Mouse (Mus musculus): ENCODE measurements around the gene Gatad2a. TPM values are rescaled to one million over a fixed set of nuclear protein-coding genes. Genes with fewer than 3 reads are reported as not detected.
A peak's percentile ranks its signal among the peaks of the same experiment; 100 is the strongest.

Gene Gatad2a
- polyA plus RNA-seq, 1 experiment from 2014 or later = 56.0 TPM

GRCm38 (mm10) chr8:69933811-69934210 is 62.4 kb downstream of the Gatad2a start:
- no peaks in the 10 kb centered on the region for H3K27me3 ChIP-seq (replicated peaks)
- H3K9me3 ChIP-seq = no peaks in the 10 kb centered on the region
- no peak for ATAC-seq (ENCODE audit: insufficient read depth, low FRiP score, low read depth)
- peaks cover 7% of the 10 kb centered on the region; the same call in 1 of the 2 replicates for H3K36me3 ChIP-seq
- WGBS = 69% methylated on average over 2 of the region's 2 CpGs
- H3K9ac ChIP-seq = no peak overlapping the region
- peaks cover 21% of the 10 kb centered on the region for H3K4me1 ChIP-seq
- no peak overlapping the region for H3K4me2 ChIP-seq
- no peak overlapping the region for H3K27ac ChIP-seq
- H3K4me3 ChIP-seq (replicated peaks) = no peak overlapping the region

DNA sequence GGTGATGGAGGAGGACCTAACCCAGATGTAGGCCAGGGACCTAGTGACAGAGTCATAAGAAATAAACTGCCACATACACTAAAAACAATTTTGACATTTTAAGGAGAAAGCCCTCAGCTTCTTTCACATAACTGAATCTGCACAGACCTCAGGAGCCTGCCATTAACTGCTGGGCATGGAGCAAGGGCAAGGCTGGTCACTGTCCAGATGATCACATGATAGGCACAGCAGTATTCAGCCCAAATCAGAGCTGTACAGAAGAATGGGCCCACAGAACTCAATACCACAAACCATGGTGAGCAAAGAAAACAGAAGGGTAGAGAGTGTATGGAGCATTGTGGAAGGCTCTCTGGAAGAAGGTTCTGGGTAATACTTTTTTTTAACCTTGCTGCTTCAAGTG is 69.3 kb downstream of the Gatad2a start:
- H3K9ac ChIP-seq = no peak overlapping the region
- ATAC-seq (ENCODE audit: insufficient read depth, low FRiP score, low read depth) = no peak

DNA sequence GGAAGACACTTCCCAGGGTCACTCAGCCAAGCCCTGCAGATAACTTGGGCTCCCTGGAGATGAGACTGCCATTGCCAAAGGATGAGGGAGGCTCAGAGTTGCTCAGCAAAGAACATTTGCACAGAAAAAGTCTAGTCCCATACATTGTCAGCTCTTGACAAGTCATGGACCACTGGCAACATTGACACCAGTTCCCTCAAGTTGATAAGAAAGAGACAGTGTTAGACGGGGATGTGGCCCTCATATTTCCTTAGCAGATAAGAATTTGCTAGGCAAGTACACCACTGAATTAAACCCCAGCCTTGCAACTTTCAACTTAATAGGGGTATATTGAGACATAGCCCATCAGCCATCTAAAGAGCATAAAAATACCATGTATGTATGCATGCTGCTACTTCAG is 72.2 kb downstream of the Gatad2a start:
- Histone ChIP-seq H3K4me2 (no peak overlapping the region), H3K27me3 (replicated peaks) (no peaks in the 10 kb centered on the region), H3K9me3 (no peaks in the 10 kb centered on the region), H3K9ac (no peak overlapping the region), H3K36me3 (0 out of 2 replicates have a peak, but pooled peaks cover 2% of the 10 kb centered on the region), H3K27ac (no peak overlapping the region), H3K4me3 (replicated peaks) (no peak overlapping the region), H3K4me1 (no peaks in the 10 kb centered on the region; the same call in 1 of the 2 replicates)
- WGBS = 57% methylated on average over 1 of the region's 1 CpGs
- no peak for ATAC-seq (ENCODE audit: insufficient read depth, low FRiP score, low read depth)

More for the DNA sequence above, 69.3 kb downstream of the Gatad2a start:
- Histone ChIP-seq H3K27me3 (replicated peaks) (no peaks in the 10 kb centered on the region), H3K36me3 (0 out of 2 replicates have a peak, but pooled peaks cover 2% of the 10 kb centered on the region), H3K4me3 (replicated peaks) (no peak overlapping the region), H3K4me2 (no peak overlapping the region), H3K4me1 (no peaks in the 10 kb centered on the region), H3K27ac (no peak overlapping the region), H3K9me3 (no peaks in the 10 kb centered on the region)

DNA sequence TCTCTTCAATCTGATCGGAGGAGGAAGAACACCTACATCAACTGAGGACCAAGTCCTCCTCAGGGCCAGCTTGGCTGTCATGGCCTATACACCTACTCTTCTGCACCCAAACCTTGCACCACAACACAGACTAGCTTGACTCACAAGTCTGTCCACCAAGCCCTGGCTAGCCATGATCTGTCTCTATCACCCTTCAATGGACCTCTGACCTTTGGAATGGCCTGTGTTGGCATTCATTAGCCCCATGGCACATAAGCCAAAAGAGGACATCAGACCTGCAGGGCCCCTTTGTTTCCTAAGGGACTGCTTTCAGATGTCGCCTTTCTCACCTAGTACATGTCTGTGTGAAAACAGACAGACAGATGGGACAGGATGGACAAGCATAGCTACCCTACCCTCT is 75.0 kb downstream of the Gatad2a start:
- Histone ChIP-seq H3K9me3 (no peaks in the 10 kb centered on the region), H3K4me2 (no peak overlapping the region), H3K36me3 (peaks cover 19% of the 10 kb centered on the region), H3K27me3 (replicated peaks) (no peaks in the 10 kb centered on the region), H3K9ac (no peak overlapping the region), H3K27ac (no peak overlapping the region), H3K4me3 (replicated peaks) (no peak overlapping the region), H3K4me1 (no peaks in the 10 kb centered on the region; the same call in 1 of the 2 replicates)
- ATAC-seq (ENCODE audit: insufficient read depth, low FRiP score, low read depth) = no peak
- WGBS = 85% methylated on average over 2 of the region's 2 CpGs

GRCm38 (mm10) chr8:69919876-69920662 is 76.1 kb downstream of the Gatad2a start:
- no peaks in the 10 kb centered on the region for H3K9me3 ChIP-seq
- peaks cover 21% of the 10 kb centered on the region for H3K36me3 ChIP-seq
- H3K4me2 ChIP-seq = no peak overlapping the region
- no peak overlapping the region for H3K27ac ChIP-seq
- no peak overlapping the region for H3K9ac ChIP-seq
- peak; percentile 27; the same call in 1 of the 2 replicates for ATAC-seq (ENCODE audit: insufficient read depth, low FRiP score, low read depth)
- no peaks in the 10 kb centered on the region for H3K27me3 ChIP-seq (replicated peaks)
- H3K4me1 ChIP-seq = no peaks in the 10 kb centered on the region; the same call in 1 of the 2 replicates
- no peak overlapping the region for H3K4me3 ChIP-seq (replicated peaks)
- 35% methylated on average over 11 of the region's 11 CpGs for WGBS

- Histone ChIP-seq H3K4me2 (no peak overlapping the region), H3K36me3 (peaks cover 28% of the 10 kb centered on the region), H3K27me3 (replicated peaks) (no peaks in the 10 kb centered on the region), H3K4me1 (no peaks in the 10 kb centered on the region; the same call in 1 of the 2 replicates), H3K9ac (no peak overlapping the region), H3K9me3 (no peaks in the 10 kb centered on the region), H3K4me3 (replicated peaks) (no peak overlapping the region), H3K27ac (no peak overlapping the region; the same call in 1 of the 2 replicates)
- ATAC-seq (ENCODE audit: insufficient read depth, low FRiP score, low read depth) = peak; percentile 61
- 52% methylated on average over 1 of the region's 1 CpGs for WGBS
Observed at GRCm38 (mm10) chr8:69919010-69919409, 77.2 kb downstream of the Gatad2a start.

GRCm38 (mm10) chr8:69918506-69918905 is 77.7 kb downstream of the Gatad2a start:
- Histone ChIP-seq H3K4me1 (no peaks in the 10 kb centered on the region; the same call in 1 of the 2 replicates), H3K27me3 (replicated peaks) (no peaks in the 10 kb centered on the region), H3K27ac (no peak overlapping the region), H3K9me3 (no peaks in the 10 kb centered on the region), H3K36me3 (peaks cover 33% of the 10 kb centered on the region), H3K4me2 (no peak overlapping the region), H3K4me3 (replicated peaks) (no peak overlapping the region), H3K9ac (no peak overlapping the region)
- ATAC-seq (ENCODE audit: insufficient read depth, low FRiP score, low read depth) = no peak

DNA sequence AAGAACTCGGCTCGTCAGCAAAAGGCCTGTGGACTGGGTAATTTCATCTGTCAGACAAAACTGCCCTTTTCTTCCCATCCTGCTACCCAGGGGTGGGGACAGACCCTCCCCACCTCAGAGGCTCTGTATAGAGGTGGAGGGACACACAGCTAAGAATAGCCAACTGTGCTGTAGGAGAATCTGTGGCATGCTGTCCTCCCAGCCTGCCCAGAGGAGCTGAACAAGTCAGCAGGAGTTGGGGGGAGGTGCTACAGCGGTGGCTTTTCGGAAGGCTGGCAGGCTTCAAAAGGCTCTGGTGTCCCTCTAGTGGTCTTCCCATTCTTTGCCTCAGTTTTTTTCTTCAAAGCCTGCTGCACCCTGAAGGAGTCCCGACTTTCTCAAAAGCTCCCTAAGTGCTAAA is 80.4 kb downstream of the Gatad2a start:
- Histone ChIP-seq H3K9ac (no peak overlapping the region), H3K27me3 (replicated peaks) (no peaks in the 10 kb centered on the region), H3K4me1 (no peaks in the 10 kb centered on the region; the same call in 1 of the 2 replicates), H3K36me3 (peaks cover 60% of the 10 kb centered on the region), H3K27ac (no peak overlapping the region), H3K4me2 (no peak overlapping the region), H3K9me3 (no peaks in the 10 kb centered on the region), H3K4me3 (replicated peaks) (no peak overlapping the region)
- WGBS = 46% methylated on average over 5 of the region's 5 CpGs
- no peak for ATAC-seq (ENCODE audit: insufficient read depth, low FRiP score, low read depth)

DNA sequence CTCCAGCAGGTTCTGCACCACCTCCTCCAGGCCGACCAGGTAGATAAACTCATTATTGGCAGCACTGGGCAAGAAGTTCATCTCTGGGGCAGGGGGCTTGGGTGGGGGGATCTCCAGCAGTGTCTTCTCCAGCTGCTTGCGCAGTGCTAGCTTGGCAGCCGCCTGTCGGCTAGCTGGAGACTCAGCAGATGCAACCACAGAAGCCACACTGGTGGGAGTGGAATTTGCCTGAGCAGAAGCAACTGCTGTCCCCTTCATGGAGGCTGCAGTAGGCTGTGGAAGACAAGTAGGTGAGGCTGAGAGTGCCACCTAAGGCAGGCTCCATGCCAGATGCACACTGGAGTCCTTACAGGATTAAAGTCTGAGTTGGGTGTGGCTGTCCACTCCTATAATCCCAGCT is 81.7 kb downstream of the Gatad2a start:
- Histone ChIP-seq H3K27me3 (replicated peaks) (no peaks in the 10 kb centered on the region), H3K36me3 (peaks cover 67% of the 10 kb centered on the region), H3K4me3 (replicated peaks) (no peak overlapping the region), H3K9me3 (no peaks in the 10 kb centered on the region), H3K4me1 (no peaks in the 10 kb centered on the region), H3K9ac (no peak overlapping the region), H3K27ac (no peak overlapping the region), H3K4me2 (no peak overlapping the region)
- WGBS = 88% methylated on average over 4 of the region's 4 CpGs
- ATAC-seq (ENCODE audit: insufficient read depth, low FRiP score, low read depth) = no peak

- no peak overlapping the region for H3K27ac ChIP-seq
- no peak overlapping the region for H3K4me2 ChIP-seq
- no peak for ATAC-seq (ENCODE audit: insufficient read depth, low FRiP score, low read depth)
- no peak overlapping the region for H3K9ac ChIP-seq
- WGBS = 90% methylated on average over 12 of the region's 12 CpGs
- H3K4me3 ChIP-seq (replicated peaks) = no peak overlapping the region
- H3K4me1 ChIP-seq = no peaks in the 10 kb centered on the region
- no peaks in the 10 kb centered on the region for H3K27me3 ChIP-seq (replicated peaks)
- H3K9me3 ChIP-seq = no peaks in the 10 kb centered on the region
- H3K36me3 ChIP-seq = peaks cover 68% of the 10 kb centered on the region
Observed at GRCm38 (mm10) chr8:69912478-69913074, 83.6 kb downstream of the Gatad2a start.

DNA sequence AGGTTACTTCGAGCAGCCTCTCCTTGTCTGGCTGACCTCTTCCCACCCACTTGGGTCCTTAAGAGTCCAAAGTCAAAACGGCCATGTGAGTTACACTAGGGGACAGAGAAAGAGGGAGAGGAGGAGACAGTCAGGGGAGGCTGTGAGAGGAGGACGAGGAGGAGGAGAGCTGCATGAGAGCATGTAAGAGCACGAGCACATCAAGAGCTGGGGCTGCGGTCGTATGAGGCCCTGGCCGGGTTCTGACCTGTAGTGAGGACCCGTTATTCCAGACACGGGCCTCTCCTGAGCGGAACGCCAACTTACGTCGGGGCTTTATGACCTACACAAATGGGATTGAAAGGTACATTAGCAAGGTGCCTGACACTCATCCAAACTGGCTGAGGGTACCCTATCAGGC is 84.3 kb downstream of the Gatad2a start:
- H3K27ac ChIP-seq = no peak overlapping the region
- H3K36me3 ChIP-seq = peaks cover 64% of the 10 kb centered on the region
- no peak overlapping the region for H3K4me2 ChIP-seq
- no peak for ATAC-seq (ENCODE audit: insufficient read depth, low FRiP score, low read depth)
- H3K4me1 ChIP-seq = no peaks in the 10 kb centered on the region
- H3K27me3 ChIP-seq (replicated peaks) = no peaks in the 10 kb centered on the region
- 92% methylated on average over 13 of the region's 13 CpGs for WGBS
- no peak overlapping the region for H3K9ac ChIP-seq
- H3K9me3 ChIP-seq = no peaks in the 10 kb centered on the region
- no peak overlapping the region for H3K4me3 ChIP-seq (replicated peaks)

DNA sequence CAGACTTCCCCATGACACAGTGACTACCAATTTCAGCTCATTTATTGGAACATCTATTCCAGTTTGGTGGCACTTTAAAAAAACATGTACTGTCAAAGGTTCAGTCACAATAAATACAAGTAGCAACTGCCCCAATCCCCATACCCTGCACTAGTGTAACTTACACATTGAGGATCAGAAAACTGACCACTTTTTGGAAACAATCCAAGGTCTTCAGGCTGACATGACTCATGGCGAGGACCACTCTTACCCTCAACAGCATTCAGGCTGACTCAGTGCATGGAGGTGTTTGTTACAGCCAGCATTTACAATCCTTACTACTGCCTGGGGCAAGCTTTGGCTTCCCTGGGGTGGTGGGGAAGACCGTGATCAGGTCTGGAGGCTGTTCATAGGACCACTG is 89.1 kb downstream of the Gatad2a start:
- ATAC-seq (ENCODE audit: insufficient read depth, low FRiP score, low read depth) = no peak
- no peak overlapping the region for H3K4me3 ChIP-seq (replicated peaks)
- H3K4me1 ChIP-seq = peaks cover 5% of the 10 kb centered on the region; the same call in 1 of the 2 replicates
- no peak overlapping the region for H3K4me2 ChIP-seq
- no peak overlapping the region for H3K9ac ChIP-seq
- H3K9me3 ChIP-seq = no peaks in the 10 kb centered on the region
- no peaks in the 10 kb centered on the region for H3K27me3 ChIP-seq (replicated peaks)
- H3K36me3 ChIP-seq = peaks cover 30% of the 10 kb centered on the region
- 82% methylated on average over 2 of the region's 2 CpGs for WGBS
- no peak overlapping the region for H3K27ac ChIP-seq

Data from stomach, embryonic 15.5 days (tissue).